ENCODE assay signal across 21 mouse cellular contexts in the genomic region with DNA sequence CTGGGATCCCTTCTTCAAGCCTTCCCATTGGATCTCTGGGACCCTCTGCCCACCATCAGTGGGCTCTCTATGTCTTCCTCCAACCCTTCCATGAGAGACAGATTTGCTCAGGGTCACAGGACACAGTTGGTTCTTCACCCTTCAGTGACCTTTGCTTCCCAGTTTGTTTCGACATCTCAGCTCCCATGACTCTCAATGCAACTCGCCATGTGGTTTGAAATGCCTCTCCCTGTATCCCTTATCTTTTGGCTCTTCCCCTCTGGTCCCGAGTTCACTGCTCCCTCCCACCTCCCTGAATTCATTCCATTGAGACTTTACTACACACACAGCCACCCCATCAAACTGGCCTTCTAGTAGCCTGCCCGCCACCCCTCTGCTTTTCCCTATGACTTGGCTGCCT.
"Had no signal": no experiment of that assay in that cellular context is flagged by ENCODE, and none has a peak within 500 bp of the region (broad histone marks: within the 10 kb centered on the region; RNA-seq: fewer than 3 reads in every experiment).

No protein-coding gene starts in this region.

- H3K36me3 ChIP-seq: kidney, embryonic 15.5 days; midbrain, embryonic 10.5 days; midbrain, embryonic 13.5 days; neural tube, embryonic 13.5 days; stomach, embryonic 15.5 days had no signal

- H3K9me3 ChIP-seq: kidney, embryonic 15.5 days; midbrain, embryonic 10.5 days; midbrain, embryonic 13.5 days; neural tube, embryonic 13.5 days; stomach, embryonic 15.5 days had no signal

- H3K4me1 ChIP-seq: kidney, embryonic 15.5 days; megakaryocyte, embryonic 14.5 days; midbrain, embryonic 10.5 days; midbrain, embryonic 13.5 days; neural tube, embryonic 13.5 days; stomach, embryonic 15.5 days had no signal

- H3K4me2 ChIP-seq: kidney, embryonic 15.5 days; lung, embryonic 14.5 days; midbrain, embryonic 13.5 days; neural tube, embryonic 13.5 days; stomach, embryonic 15.5 days had no signal

- H3K27ac ChIP-seq: kidney, embryonic 15.5 days; left cerebral cortex, adult 2 months; liver, embryonic 14.5 days; midbrain, embryonic 10.5 days; midbrain, embryonic 13.5 days; neural tube, embryonic 13.5 days; stomach, embryonic 15.5 days had no signal

- H3K27me3 ChIP-seq: kidney, embryonic 15.5 days; midbrain, embryonic 13.5 days; neural tube, embryonic 13.5 days; stomach, embryonic 15.5 days had no signal

- H3K4me3 ChIP-seq: kidney, embryonic 15.5 days; left cerebral cortex, adult 2 months; megakaryocyte, embryonic 14.5 days; midbrain, embryonic 10.5 days; midbrain, embryonic 13.5 days; myocyte; neural tube, embryonic 13.5 days; stomach, embryonic 15.5 days had no signal

- ATAC-seq: lung, postnatal 0 days; midbrain, embryonic 13.5 days; midbrain, embryonic 16.5 days had no signal

- DNase-seq: kidney, adult 11 months; kidney, adult 8-10 months; kidney, postnatal 10 days; kidney, postnatal 36 days; layer of hippocampus, postnatal 36 days; lung, embryonic 14.5 days; retina, postnatal 1 day; right cerebral cortex, postnatal 25 days; spleen, adult 18-20 months; thymus, postnatal 25 days had no signal

- H3K9ac ChIP-seq: kidney, embryonic 15.5 days; liver, embryonic 14.5 days; lung, embryonic 14.5 days; midbrain, embryonic 13.5 days; neural tube, embryonic 13.5 days; stomach, embryonic 15.5 days had no signal
